Mouse (Mus musculus) midbrain, embryonic 16.5 days (tissue): Measurements from ENCODE around the gene Nrxn2. TPM values are rescaled to one million over a fixed set of nuclear protein-coding genes. Genes with fewer than 3 reads are reported as not detected.

Source experiments
- ATAC-seq: fragments of 200-750 bp; cut with Nextera tagmentation; 2 replicates; pipeline ENCODE4 v1.8.0; 2017; ENCODE audit warnings: moderate TSS enrichment
- H3K27ac ChIP-seq: fragments of 300-500 bp; sonication (generic); 2 replicates; pipeline ENCODE4 v1.5.1; 2014; ENCODE audit warnings: mild to moderate bottlenecking, low read length, mixed read lengths
- H3K27me3 ChIP-seq: fragments of 300-500 bp; sonication (generic); 2 replicates; pipeline ENCODE4 v1.6.1; 2014; ENCODE audit warnings: low read depth, low read length, mixed read lengths; ENCODE audit not compliant: control insufficient read depth, insufficient read depth
- H3K36me3 ChIP-seq: fragments of 300-500 bp; sonication (generic); 2 replicates; pipeline ENCODE4 v1.6.1; 2014; ENCODE audit warnings: mild to moderate bottlenecking, low read length, moderate library complexity, mixed read lengths; ENCODE audit not compliant: control insufficient read depth, insufficient read depth
- H3K4me1 ChIP-seq: fragments of 300-500 bp; sonication (generic); 2 replicates; pipeline ENCODE4 v1.6.1; 2014; ENCODE audit warnings: mild to moderate bottlenecking, low read length, mixed read lengths; ENCODE audit not compliant: control insufficient read depth, insufficient read depth
- H3K4me2 ChIP-seq: fragments of 300-500 bp; sonication (generic); 2 replicates; pipeline ENCODE4 v1.6.1; 2014; ENCODE audit warnings: mild to moderate bottlenecking, low read length, mixed read lengths
- H3K4me3 ChIP-seq: fragments of 300-500 bp; sonication (generic); 2 replicates; pipeline ENCODE4 v1.5.1; 2014; ENCODE audit warnings: low read depth, mild to moderate bottlenecking, low read length, moderate library complexity, mixed read lengths
- H3K9ac ChIP-seq: fragments of 300-500 bp; sonication (generic); 2 replicates; pipeline ENCODE4 v1.6.1; 2014; ENCODE audit warnings: low read depth, low read length, mixed read lengths
- H3K9me3 ChIP-seq: fragments of 300-500 bp; sonication (generic); replicated peaks from 2 replicates; pipeline ENCODE4 v1.6.1; 2014; ENCODE audit warnings: mild to moderate bottlenecking, low read length, mixed read lengths; ENCODE audit not compliant: control insufficient read depth, poor library complexity, severe bottlenecking
- WGBS: fragments of 180-500 bp; shearing (Covaris S2); extraction: QIAGEN DNeasy Blood & Tissue Kit; methylation state at CpG from one replicate; pipeline ENCODE4 v1.1.7; 2014; 5-methylcytosine and 5-hydroxymethylcytosine counted together
- polyA plus RNA-seq: library from polyadenylated mRNA; unstranded; fragments of >200 nt; fragmentation: Nextera tagmentation; extraction: Ambion mirVana; gene quantifications from 2 replicates; pipeline ENCODE4 v1.2.1, GENCODE M21; 2015

Gene Nrxn2
- polyA plus RNA-seq, 1 experiment from 2014 or later: 37.5 TPM

GRCm38 (mm10) chr19:6515448-6515847, 96.9 kb downstream of the Nrxn2 start:
- Histone ChIP-seq H3K27me3 (no peaks in the 10 kb centered on the region), H3K4me3 (no peak overlapping the region), H3K27ac (no peak overlapping the region), H3K36me3 (peaks cover 20% of the 10 kb centered on the region), H3K4me2 (no peak overlapping the region), H3K4me1 (peaks cover 23% of the 10 kb centered on the region), H3K9ac (no peak overlapping the region), H3K9me3 (no peaks in the 10 kb centered on the region)
- ATAC-seq: no peak
- WGBS: 67% methylated on average over 5 of the region's 5 CpGs

GRCm38 (mm10) chr19:6516153-6516552, 97.6 kb downstream of the Nrxn2 start:
- H3K4me1 ChIP-seq: peaks cover 23% of the 10 kb centered on the region
- H3K36me3 ChIP-seq: peaks cover 25% of the 10 kb centered on the region
- no peak for ATAC-seq

GRCm38 (mm10) chr19:6518601-6519000, 100.1 kb downstream of the Nrxn2 start:
- ATAC-seq: peak; percentile 60
- WGBS: 13% methylated on average over 5 of the region's 5 CpGs
- Histone ChIP-seq H3K27me3 (no peaks in the 10 kb centered on the region), H3K36me3 (peaks cover 26% of the 10 kb centered on the region), H3K27ac (peak overlapping the region; percentile 87), H3K4me3 (no peak overlapping the region), H3K4me2 (peak overlapping the region; percentile 35), H3K4me1 (peaks cover 23% of the 10 kb centered on the region), H3K9me3 (no peaks in the 10 kb centered on the region), H3K9ac (peak overlapping the region; percentile 8; the same call in 1 of the 2 replicates)

More at GRCm38 (mm10) chr19:6516153-6516552, 97.6 kb downstream of the Nrxn2 start:
- Histone ChIP-seq H3K9me3 (no peaks in the 10 kb centered on the region), H3K9ac (no peak overlapping the region), H3K27ac (no peak overlapping the region), H3K27me3 (no peaks in the 10 kb centered on the region), H3K4me2 (no peak overlapping the region), H3K4me3 (no peak overlapping the region)
- 60% methylated on average over 8 of the region's 8 CpGs for WGBS

- no peaks in the 10 kb centered on the region for H3K9me3 ChIP-seq
- H3K36me3 ChIP-seq: peaks cover 25% of the 10 kb centered on the region
- peaks cover 23% of the 10 kb centered on the region for H3K4me1 ChIP-seq
- H3K9ac ChIP-seq: no peak overlapping the region
- peak; percentile 7; the same call in 1 of the 2 replicates for ATAC-seq
- H3K27ac ChIP-seq: peak overlapping the region; percentile 87
- 0 out of 2 replicates have a peak overlapping the region, but pooled peaks have one; percentile 35 for H3K4me2 ChIP-seq
- no peak overlapping the region for H3K4me3 ChIP-seq
- H3K27me3 ChIP-seq: no peaks in the 10 kb centered on the region
- 54% methylated on average over 2 of the region's 2 CpGs for WGBS
Measured at GRCm38 (mm10) chr19:6519483-6519882, 101.0 kb downstream of the Nrxn2 start.

GRCm38 (mm10) chr19:6521630-6522029, 103.1 kb downstream of the Nrxn2 start:
- Histone ChIP-seq H3K9me3 (no peaks in the 10 kb centered on the region), H3K4me1 (peaks cover 23% of the 10 kb centered on the region), H3K27me3 (no peaks in the 10 kb centered on the region), H3K4me3 (no peak overlapping the region), H3K36me3 (peaks cover 30% of the 10 kb centered on the region), H3K27ac (0 out of 2 replicates have a peak overlapping the region, but pooled peaks have one; percentile 9), H3K9ac (no peak overlapping the region), H3K4me2 (no peak overlapping the region)
- ATAC-seq: no peak
- WGBS: 83% methylated on average over 3 of the region's 3 CpGs

GRCm38 (mm10) chr19:6522289-6522688, 103.8 kb downstream of the Nrxn2 start:
- Histone ChIP-seq H3K27me3 (no peaks in the 10 kb centered on the region), H3K4me3 (no peak overlapping the region), H3K36me3 (peaks cover 25% of the 10 kb centered on the region), H3K9me3 (no peaks in the 10 kb centered on the region), H3K27ac (no peak overlapping the region), H3K4me1 (peaks cover 22% of the 10 kb centered on the region), H3K4me2 (no peak overlapping the region), H3K9ac (no peak overlapping the region)
- 91% methylated on average over 14 of the region's 14 CpGs for WGBS
- ATAC-seq: no peak

GRCm38 (mm10) chr19:6525023-6525422, 106.5 kb downstream of the Nrxn2 start:
- Histone ChIP-seq H3K4me2 (no peak overlapping the region), H3K4me3 (no peak overlapping the region), H3K36me3 (peaks cover 21% of the 10 kb centered on the region), H3K9ac (no peak overlapping the region), H3K27ac (no peak overlapping the region), H3K27me3 (no peaks in the 10 kb centered on the region), H3K9me3 (no peaks in the 10 kb centered on the region), H3K4me1 (peaks cover 8% of the 10 kb centered on the region)
- ATAC-seq: no peak
- WGBS: 83% methylated on average over 4 of the region's 4 CpGs

- ATAC-seq: no peak
- H3K9me3 ChIP-seq: no peaks in the 10 kb centered on the region
- peaks cover 17% of the 10 kb centered on the region for H3K4me1 ChIP-seq
- H3K36me3 ChIP-seq: peaks cover 16% of the 10 kb centered on the region
- H3K27me3 ChIP-seq: no peaks in the 10 kb centered on the region
- 92% methylated on average over 9 of the region's 9 CpGs for WGBS
- H3K27ac ChIP-seq: no peak overlapping the region
- no peak overlapping the region for H3K4me3 ChIP-seq
- H3K4me2 ChIP-seq: no peak overlapping the region
- no peak overlapping the region for H3K9ac ChIP-seq
Measured at GRCm38 (mm10) chr19:6526010-6526409, 107.5 kb downstream of the Nrxn2 start.

- WGBS: 92% methylated on average over 3 of the region's 3 CpGs
- Histone ChIP-seq H3K4me2 (no peak overlapping the region), H3K27me3 (no peaks in the 10 kb centered on the region), H3K36me3 (peaks cover 12% of the 10 kb centered on the region), H3K27ac (no peak overlapping the region), H3K9me3 (no peaks in the 10 kb centered on the region), H3K4me3 (no peak overlapping the region), H3K9ac (no peak overlapping the region), H3K4me1 (peaks cover 31% of the 10 kb centered on the region)
- no peak for ATAC-seq
Measured at GRCm38 (mm10) chr19:6527439-6527838, 108.9 kb downstream of the Nrxn2 start.
